ENCODE assay signal across 11 mouse cellular contexts in the genomic region with DNA sequence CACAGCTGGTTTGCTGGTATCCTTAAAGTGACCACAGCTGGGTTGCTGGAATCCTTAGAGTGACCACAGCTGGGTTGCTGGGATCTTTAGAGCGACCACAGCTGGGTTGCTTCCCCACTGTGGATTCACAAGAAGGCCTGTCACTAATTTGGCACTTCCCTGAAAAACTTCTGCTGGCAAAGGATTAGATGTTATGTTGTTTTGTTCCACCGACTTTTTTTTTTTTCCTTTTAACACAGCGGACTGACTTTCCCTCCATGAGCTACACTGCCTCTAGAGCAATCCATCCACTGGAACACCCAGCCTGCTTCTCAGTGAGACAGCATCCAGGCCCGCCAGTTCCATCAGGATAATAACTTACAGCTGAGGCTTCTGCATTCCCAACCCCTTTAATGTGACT.
DNase-seq lines count a peak whose midpoint lies in the region; ATAC-seq lines count a peak whose summit lies in the region.
"Had no signal": no experiment of that assay in that cellular context is flagged by ENCODE, and none has a peak within 500 bp of the region (broad histone marks: within the 10 kb centered on the region; RNA-seq: fewer than 3 reads in every experiment).

No protein-coding gene starts in this region.

- H3K27me3 ChIP-seq in kidney, embryonic 14.5 days (ENCODE audit: control insufficient read depth, insufficient read depth, low read length), result no peaks in the 10 kb centered on the region

- peak; percentile 64; the same call in 1 of the 2 replicates for ATAC-seq in kidney, embryonic 14.5 days (ENCODE audit: low FRiP score, low TSS enrichment)
- ATAC-seq: forebrain, embryonic 14.5 days had no signal

- WGBS in kidney, embryonic 14.5 days, result 29% methylated on average over 4 of the region's 4 CpGs

- H3K36me3 ChIP-seq in kidney, embryonic 14.5 days (ENCODE audit: control insufficient read depth, insufficient read depth, low read length), result no peaks in the 10 kb centered on the region
- H3K36me3 ChIP-seq: midbrain, embryonic 10.5 days had no signal

- no peak for DNase-seq in kidney, adult 9 months
- DNase-seq in embryo, embryonic 11 days, result peak; percentile 52
- DNase-seq in heart, adult 9 months (ENCODE audit: low spot score in 2 of 2), result peak; percentile 60 to 63
- DNase-seq in lung, postnatal 10 days, result peak; percentile 63
- no peak for DNase-seq in adrenal gland, adult 8-10 months
- no peak for DNase-seq in thymus, postnatal 4 days
- no peak for DNase-seq in layer of hippocampus, adult 11-12 months (ENCODE audit: low spot score)
- DNase-seq: cerebellum, adult 8-10 months had no signal

- no peak overlapping the region for H3K4me3 ChIP-seq in kidney, embryonic 14.5 days (ENCODE audit: low read length)
- H3K4me3 ChIP-seq: midbrain, embryonic 10.5 days had no signal

- H3K4me1 ChIP-seq in kidney, embryonic 14.5 days (ENCODE audit: control insufficient read depth, insufficient read depth, low read length), result no peaks in the 10 kb centered on the region

- H3K4me2 ChIP-seq in kidney, embryonic 14.5 days (replicated peaks; ENCODE audit: low read depth, low read length), result no peak overlapping the region

- no peak overlapping the region for H3K9ac ChIP-seq in kidney, embryonic 14.5 days (ENCODE audit: low read depth, low read length)

- H3K27ac ChIP-seq in kidney, embryonic 14.5 days (ENCODE audit: low read depth, low read length), result no peak overlapping the region
- H3K27ac ChIP-seq: midbrain, embryonic 10.5 days had no signal

- H3K9me3 ChIP-seq in kidney, embryonic 14.5 days (ENCODE audit: control insufficient read depth, low read length), result no peaks in the 10 kb centered on the region
- H3K9me3 ChIP-seq: midbrain, embryonic 10.5 days had no signal

Comparison
In these comparisons a context has a peak if more than half of its experiments do, and no peak if none do; other contexts are left out.
1. DNase-seq: peak in embryo, embryonic 11 days (single experiment), heart, adult 9 months (2 of 2) and lung, postnatal 10 days (single experiment); none in kidney, adult 9 months (single experiment), adrenal gland, adult 8-10 months (single experiment), thymus, postnatal 4 days (single experiment) and layer of hippocampus, adult 11-12 months (single experiment).